Mouse (Mus musculus) brain, embryonic 14.5 days (tissue): ENCODE measurements around the gene Plekhg3.

Experiments
- CTCF ChIP-seq: fragments of 200-500 bp; IDR thresholded peaks from 2 replicates; pipeline ENCODE4 v1.5.1; 2012; ENCODE audit warnings: inconsistent platforms, mild to moderate bottlenecking, moderate library complexity, borderline replicate concordance; ENCODE audit not compliant: insufficient read depth, insufficient read length; ENCODE audit errors: extremely low read depth
- POLR2A ChIP-seq: fragments of 200-500 bp; IDR thresholded peaks from 2 replicates; pipeline ENCODE4 v1.6.1; 2012; ENCODE audit warnings: mild to moderate bottlenecking, inconsistent platforms, borderline replicate concordance; ENCODE audit not compliant: poor library complexity, insufficient read depth, insufficient read length, severe bottlenecking; ENCODE audit errors: extremely low read depth

- TF ChIP-seq CTCF (no peak), POLR2A (no peak)
These were observed 24.2 kb downstream of the Plekhg3 start for GRCm38 (mm10) chr12:76554871-76555386.
